Mouse (Mus musculus): ENCODE results near the gene Il17c. TPM values are rescaled to one million over a fixed set of nuclear protein-coding genes. Genes with fewer than 3 reads are reported as not detected.
A peak's percentile ranks its signal among the peaks of the same experiment; 100 is the strongest.

Il17c gene
- polyA plus RNA-seq, 1 experiment from 2014 or later: not detected

- ATAC-seq (ENCODE audit: insufficient number of reproducible peaks, low FRiP score): no peak
- H3K36me3 ChIP-seq: peaks cover 22% of the 10 kb centered on the region
- H3K4me1 ChIP-seq (replicated peaks): peaks cover 39% of the 10 kb centered on the region
- H3K4me2 ChIP-seq: peak overlapping the region; percentile 96
- 31% methylated on average over 7 of the region's 7 CpGs for WGBS
- H3K9me3 ChIP-seq (replicated peaks): no peaks in the 10 kb centered on the region
- peak overlapping the region; percentile 65; the same call in 1 of the 2 replicates for H3K27ac ChIP-seq (ENCODE audit: poor library complexity, severe bottlenecking)
- H3K9ac ChIP-seq: peak overlapping the region; percentile 88
- H3K27me3 ChIP-seq (replicated peaks): no peaks in the 10 kb centered on the region
- peak overlapping the region; percentile 72 for H3K4me3 ChIP-seq
These were observed 20.5 kb downstream of the Il17c start for GRCm38 (mm10) chr8:122442356-122442755.

GRCm38 (mm10) chr8:122442781-122443180 is 21.0 kb downstream of the Il17c start:
- Histone ChIP-seq H3K36me3 (peaks cover 18% of the 10 kb centered on the region), H3K4me3 (peak overlapping the region; percentile 72), H3K9ac (peak overlapping the region; percentile 88), H3K9me3 (replicated peaks) (no peaks in the 10 kb centered on the region), H3K4me1 (replicated peaks) (peaks cover 35% of the 10 kb centered on the region), H3K4me2 (peak overlapping the region; percentile 96), H3K27me3 (replicated peaks) (no peaks in the 10 kb centered on the region), H3K27ac (ENCODE audit: poor library complexity, severe bottlenecking) (peak overlapping the region; percentile 65)
- WGBS: 1% methylated on average over 12 of the region's 12 CpGs
- ATAC-seq (ENCODE audit: insufficient number of reproducible peaks, low FRiP score): peak; percentile 0; the same call in 1 of the 2 replicates

- Histone ChIP-seq H3K4me1 (replicated peaks) (peaks cover 29% of the 10 kb centered on the region), H3K27me3 (replicated peaks) (no peaks in the 10 kb centered on the region), H3K4me3 (peak within 1 kb of the TSS; percentile 72), H3K36me3 (peaks cover 16% of the 10 kb centered on the region), H3K27ac (ENCODE audit: poor library complexity, severe bottlenecking) (peak within 1 kb of the TSS; percentile 93), H3K4me2 (peak within 1 kb of the TSS; percentile 96), H3K9me3 (replicated peaks) (no peaks in the 10 kb centered on the region), H3K9ac (peak within 1 kb of the TSS; percentile 88)
- ATAC-seq (ENCODE audit: insufficient number of reproducible peaks, low FRiP score): peak; percentile 97
- under 1% methylated on average over 47 of the region's 47 CpGs for WGBS
These were observed 21.6 kb downstream of the Il17c start, which contains the start of gene Mvd for GRCm38 (mm10) chr8:122443262-122444006. Mvd (minus strand) TSS chr8:122443422.

DNA sequence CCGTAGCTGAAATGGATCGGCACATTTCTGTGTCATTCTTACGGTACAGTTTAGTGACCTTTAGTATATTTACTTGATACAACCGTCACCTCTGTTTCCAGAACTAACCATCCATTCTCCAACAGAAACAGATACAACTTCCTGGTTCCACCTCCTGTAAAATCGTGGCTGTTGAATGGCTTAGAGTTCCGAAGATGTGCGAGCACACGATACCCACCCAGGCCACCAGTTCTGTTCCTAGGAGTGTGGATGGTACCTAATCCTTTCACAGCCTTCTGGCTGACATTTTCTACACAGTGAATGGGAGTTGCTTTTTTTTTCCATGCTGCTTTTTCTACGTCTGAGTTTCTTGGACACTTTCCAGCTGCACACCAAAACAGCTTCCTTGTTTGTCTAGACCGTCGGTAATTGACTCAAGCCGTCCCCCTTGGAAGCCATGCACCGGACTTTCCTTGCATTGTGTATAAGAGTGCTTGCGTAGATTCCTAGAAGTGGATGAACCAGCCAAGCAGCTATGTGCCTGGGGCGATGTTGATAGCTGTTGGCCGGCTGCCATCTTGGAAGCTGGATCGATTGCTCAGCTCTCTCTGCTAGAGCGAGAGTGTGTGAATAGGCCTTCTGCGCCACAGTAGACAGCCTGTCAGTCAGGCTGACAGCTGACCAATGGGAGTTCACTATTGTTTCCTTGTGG is 22.4 kb downstream of the Il17c start:
- H3K4me3 ChIP-seq: peak overlapping the region; percentile 72
- WGBS: 11% methylated on average over 19 of the region's 19 CpGs
- no peaks in the 10 kb centered on the region for H3K9me3 ChIP-seq (replicated peaks)
- H3K36me3 ChIP-seq: peaks cover 8% of the 10 kb centered on the region
- peak overlapping the region; percentile 76 for H3K9ac ChIP-seq
- H3K27me3 ChIP-seq (replicated peaks): no peaks in the 10 kb centered on the region
- ATAC-seq (ENCODE audit: insufficient number of reproducible peaks, low FRiP score): peak; percentile 30
- H3K27ac ChIP-seq (ENCODE audit: poor library complexity, severe bottlenecking): peak overlapping the region; percentile 93
- peak overlapping the region; percentile 96 for H3K4me2 ChIP-seq
- H3K4me1 ChIP-seq (replicated peaks): peaks cover 27% of the 10 kb centered on the region

- 57% methylated on average over 3 of the region's 3 CpGs for WGBS
- H3K9me3 ChIP-seq (replicated peaks): no peaks in the 10 kb centered on the region
- 0 out of 2 replicates have a peak overlapping the region, but pooled peaks have one; percentile 38 for H3K9ac ChIP-seq
- H3K27me3 ChIP-seq (replicated peaks): no peaks in the 10 kb centered on the region
- peak overlapping the region; percentile 96 for H3K4me2 ChIP-seq
- peaks cover 31% of the 10 kb centered on the region for H3K4me1 ChIP-seq (replicated peaks)
- no peaks in the 10 kb centered on the region for H3K36me3 ChIP-seq
- H3K27ac ChIP-seq (ENCODE audit: poor library complexity, severe bottlenecking): peak overlapping the region; percentile 93
- ATAC-seq (ENCODE audit: insufficient number of reproducible peaks, low FRiP score): no peak
- no peak overlapping the region for H3K4me3 ChIP-seq
These were observed 23.4 kb downstream of the Il17c start for GRCm38 (mm10) chr8:122445203-122445602.

DNA sequence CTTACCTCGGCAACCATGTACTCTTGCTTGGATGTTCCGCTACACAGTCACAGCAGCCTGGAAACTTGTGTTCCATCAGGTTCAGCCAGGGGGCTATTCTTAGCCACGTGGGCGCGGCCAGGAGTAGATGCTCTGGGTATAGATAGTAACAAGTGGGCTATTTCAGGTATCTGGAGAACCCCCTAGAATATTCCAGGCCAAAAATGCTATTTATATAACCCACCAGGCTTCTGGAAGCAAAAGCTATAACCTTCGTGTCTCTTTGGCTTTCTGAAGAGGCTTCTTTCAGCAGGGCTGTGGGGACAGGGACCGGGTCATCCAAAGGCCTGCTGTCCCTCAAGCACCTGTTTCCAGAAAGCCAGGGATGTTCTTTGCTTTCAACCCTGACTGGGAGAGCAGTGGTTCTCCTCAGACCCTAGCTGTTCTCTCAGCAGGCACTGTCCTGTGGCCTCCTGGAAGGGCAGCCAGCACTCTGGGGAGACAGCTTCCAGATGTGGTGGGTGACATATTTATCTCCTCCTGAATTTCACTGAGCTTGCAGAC is 29.4 kb downstream of the Il17c start:
- peaks cover 4% of the 10 kb centered on the region; the same call in 1 of the 2 replicates for H3K27me3 ChIP-seq (replicated peaks)
- peak overlapping the region; percentile 98 for H3K27ac ChIP-seq (ENCODE audit: poor library complexity, severe bottlenecking)
- no peaks in the 10 kb centered on the region for H3K36me3 ChIP-seq
- no peaks in the 10 kb centered on the region for H3K9me3 ChIP-seq (replicated peaks)
- peak overlapping the region; percentile 46 for H3K4me2 ChIP-seq
- 32% methylated on average over 7 of the region's 7 CpGs for WGBS
- peak; percentile 71 for ATAC-seq (ENCODE audit: insufficient number of reproducible peaks, low FRiP score)
- no peak overlapping the region for H3K4me3 ChIP-seq
- H3K9ac ChIP-seq: 0 out of 2 replicates have a peak overlapping the region, but pooled peaks have one; percentile 37
- peaks cover 37% of the 10 kb centered on the region for H3K4me1 ChIP-seq (replicated peaks)

DNA sequence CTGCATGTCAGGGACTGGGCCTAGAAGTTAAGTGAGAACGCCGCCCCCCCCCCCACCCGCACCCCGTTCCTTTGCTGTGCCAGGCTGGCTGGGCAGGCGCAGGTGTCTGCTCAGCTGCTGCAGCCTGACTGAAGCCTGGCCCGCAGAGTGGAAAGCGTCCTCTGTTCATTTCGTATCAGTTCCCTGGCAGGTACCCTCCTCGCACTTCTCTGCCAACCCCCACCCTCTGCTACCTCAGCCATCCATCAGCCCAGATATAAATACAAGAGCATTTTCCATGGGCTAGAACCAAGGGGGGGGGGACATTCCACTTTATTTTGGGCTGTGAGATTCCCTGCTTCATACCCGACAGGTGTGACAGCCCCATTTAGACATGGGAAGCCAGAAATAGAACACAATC is 30.3 kb downstream of the Il17c start:
- peak overlapping the region; percentile 12 for H3K4me2 ChIP-seq
- ATAC-seq (ENCODE audit: insufficient number of reproducible peaks, low FRiP score): no peak
- peaks cover 5% of the 10 kb centered on the region for H3K27me3 ChIP-seq (replicated peaks)
- no peak overlapping the region for H3K4me3 ChIP-seq
- H3K4me1 ChIP-seq (replicated peaks): peaks cover 38% of the 10 kb centered on the region
- no peak overlapping the region for H3K9ac ChIP-seq
- no peaks in the 10 kb centered on the region for H3K9me3 ChIP-seq (replicated peaks)
- 63% methylated on average over 10 of the region's 10 CpGs for WGBS
- no peaks in the 10 kb centered on the region for H3K36me3 ChIP-seq
- H3K27ac ChIP-seq (ENCODE audit: poor library complexity, severe bottlenecking): peak overlapping the region; percentile 98

- no peaks in the 10 kb centered on the region for H3K9me3 ChIP-seq (replicated peaks)
- H3K27me3 ChIP-seq (replicated peaks): peaks cover 16% of the 10 kb centered on the region
- peaks cover 45% of the 10 kb centered on the region for H3K4me1 ChIP-seq (replicated peaks)
- H3K9ac ChIP-seq: no peak overlapping the region
- no peak overlapping the region for H3K27ac ChIP-seq (ENCODE audit: poor library complexity, severe bottlenecking)
- no peak overlapping the region for H3K4me3 ChIP-seq
- no peaks in the 10 kb centered on the region for H3K36me3 ChIP-seq
- 83% methylated on average over 6 of the region's 6 CpGs for WGBS
- ATAC-seq (ENCODE audit: insufficient number of reproducible peaks, low FRiP score): no peak
- no peak overlapping the region for H3K4me2 ChIP-seq
These were observed 32.6 kb downstream of the Il17c start for GRCm38 (mm10) chr8:122454409-122454808.

DNA sequence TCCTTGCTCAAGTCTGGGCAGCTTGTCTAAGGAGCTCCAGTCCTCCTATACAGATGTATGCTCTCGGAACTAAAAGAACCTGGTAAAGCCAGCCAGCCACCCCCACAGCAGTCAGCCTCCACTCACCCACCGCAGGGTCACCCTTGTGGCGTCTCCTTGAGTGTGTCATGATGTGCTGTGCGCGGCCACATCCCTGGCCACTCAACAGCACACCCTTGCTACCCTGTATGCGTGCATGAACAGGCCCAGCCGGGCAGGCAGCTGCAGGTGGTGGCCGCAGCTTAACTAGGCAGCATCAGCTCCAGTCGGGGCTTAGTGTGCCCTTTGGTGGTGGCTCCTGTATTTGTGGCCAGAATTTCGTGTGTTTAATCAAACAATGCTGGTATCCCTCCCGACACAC is 35.4 kb downstream of the Il17c start:
- peaks cover 50% of the 10 kb centered on the region for H3K4me1 ChIP-seq (replicated peaks)
- 65% methylated on average over 11 of the region's 11 CpGs for WGBS
- H3K9ac ChIP-seq: 0 out of 2 replicates have a peak overlapping the region, but pooled peaks have one; percentile 19
- ATAC-seq (ENCODE audit: insufficient number of reproducible peaks, low FRiP score): no peak
- H3K9me3 ChIP-seq (replicated peaks): no peaks in the 10 kb centered on the region
- H3K27me3 ChIP-seq (replicated peaks): peaks cover 42% of the 10 kb centered on the region
- no peak overlapping the region for H3K4me2 ChIP-seq
- H3K27ac ChIP-seq (ENCODE audit: poor library complexity, severe bottlenecking): no peak overlapping the region
- no peaks in the 10 kb centered on the region for H3K36me3 ChIP-seq
- H3K4me3 ChIP-seq: no peak overlapping the region

DNA sequence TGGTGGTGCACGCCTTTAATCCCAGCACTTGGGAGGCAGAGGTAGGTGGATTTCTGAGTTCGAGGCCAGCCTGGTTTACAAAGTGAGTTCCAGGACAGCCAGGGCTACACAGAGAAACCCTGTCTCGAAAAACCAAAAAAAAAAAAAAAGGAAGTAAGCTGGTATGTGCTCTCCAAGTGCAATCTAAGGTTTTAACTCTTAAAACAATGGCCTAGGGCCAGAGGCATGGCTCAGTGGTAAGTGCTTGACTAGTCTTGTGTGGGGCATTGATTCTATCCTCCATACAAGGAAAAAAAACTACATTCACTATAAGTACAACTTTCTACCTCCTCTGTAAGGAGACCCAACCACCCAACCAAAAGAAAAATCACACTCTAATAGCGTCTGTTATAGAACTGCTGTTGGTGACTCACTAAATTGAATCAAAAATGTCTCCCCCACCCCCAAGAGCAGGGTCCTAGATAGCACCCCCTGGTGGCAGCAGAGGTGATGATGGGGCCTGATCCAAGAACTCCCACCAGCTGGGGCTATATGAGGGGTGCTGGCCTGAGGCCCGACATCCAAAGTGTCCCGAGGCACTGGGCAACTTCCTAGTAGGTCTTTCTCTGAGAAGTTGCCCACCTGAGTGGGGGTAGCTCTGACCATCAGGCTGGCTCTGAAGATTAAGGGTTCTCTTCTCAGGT is 37.5 kb downstream of the Il17c start:
- H3K4me2 ChIP-seq: no peak overlapping the region; the same call in 1 of the 2 replicates
- ATAC-seq (ENCODE audit: insufficient number of reproducible peaks, low FRiP score): no peak
- peaks cover 58% of the 10 kb centered on the region for H3K4me1 ChIP-seq (replicated peaks)
- no peaks in the 10 kb centered on the region for H3K36me3 ChIP-seq
- peaks cover 47% of the 10 kb centered on the region for H3K27me3 ChIP-seq (replicated peaks)
- no peak overlapping the region for H3K27ac ChIP-seq (ENCODE audit: poor library complexity, severe bottlenecking)
- H3K9me3 ChIP-seq (replicated peaks): no peaks in the 10 kb centered on the region
- WGBS: 55% methylated on average over 6 of the region's 6 CpGs
- H3K9ac ChIP-seq: no peak overlapping the region
- no peak overlapping the region for H3K4me3 ChIP-seq
